Mouse (Mus musculus): ENCODE results near the gene Olfr1167. TPM values are rescaled to one million over a fixed set of nuclear protein-coding genes. Genes with fewer than 3 reads are reported as not detected.
"Not testable (repeated sequence)": the region's sequence is repeated elsewhere in the genome, so short reads cannot be mapped to it uniquely, and the experiment has no call there.

Gene Olfr1167
- polyA plus RNA-seq (2012; rRNA removed), result not detected in 2 replicates

DNA sequence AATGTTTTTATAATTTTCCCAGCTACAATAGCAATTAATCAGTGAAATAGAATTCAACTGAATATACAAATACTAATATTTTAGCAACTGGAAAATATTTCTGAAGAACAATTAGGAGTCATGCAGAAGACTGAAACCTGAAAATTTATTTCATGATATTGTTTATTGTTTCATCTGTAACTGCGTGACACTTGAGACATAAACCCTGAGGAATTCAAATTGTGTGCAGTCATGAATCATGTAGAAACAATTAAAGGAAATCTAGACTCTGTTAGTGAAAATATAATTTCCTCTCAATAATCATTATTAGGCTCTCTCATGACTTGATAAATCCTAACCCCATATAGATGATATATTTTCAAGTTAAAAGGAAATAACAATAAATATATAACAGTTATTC lies at the start of gene Olfr1167:
Gene Olfr1167, minus strand, starts transcription at position 101 of the 400 bp plus-strand sequence.
- not testable (repeated sequence) for H3K27me3 ChIP-seq (ENCODE audit: control insufficient read depth, insufficient read depth, low read length); H3K4me1 ChIP-seq (ENCODE audit: control insufficient read depth, insufficient read depth, low read length); H3K27ac ChIP-seq (ENCODE audit: insufficient read depth, low read length); DNase-seq; H3K4me3 ChIP-seq (replicated peaks; ENCODE audit: insufficient read depth, low read depth, low read length)
- WGBS, result 83% methylated on average over 1 of the region's 1 CpGs

DNA sequence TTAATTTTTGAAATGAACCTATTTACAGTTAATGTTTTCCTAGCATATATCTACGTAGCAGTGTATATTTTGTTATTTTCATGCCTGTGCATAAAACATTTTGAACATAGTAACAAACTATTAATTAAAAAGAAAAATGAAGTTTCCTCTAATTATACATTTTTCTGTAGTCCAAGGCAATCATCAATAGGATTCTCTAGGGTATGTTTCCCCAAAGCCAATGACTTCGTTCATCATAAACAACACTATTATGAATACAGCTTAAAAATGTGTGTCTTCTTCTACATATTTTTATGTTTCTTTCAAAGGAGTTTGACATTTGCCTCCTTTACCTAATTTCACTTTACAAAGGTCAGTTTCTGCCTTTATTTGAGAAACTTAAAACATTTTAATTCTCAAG lies 26.6 kb upstream of the Olfr1167 start, which contains the start of gene Olfr1168:
Gene Olfr1168, plus strand, starts transcription at position 301 of the 400 bp plus-strand sequence.
- no peak for TF ChIP-seq CTCF (IDR thresholded peaks at IDR 0.05; ENCODE audit: borderline replicate concordance, insufficient read depth, low read depth, low read length)
- no peak for TF ChIP-seq POLR2A (IDR thresholded peaks at IDR 0.05; ENCODE audit: borderline replicate concordance, insufficient read depth, low read length)
- H3K4me1 ChIP-seq (ENCODE audit: control insufficient read depth, insufficient read depth, low read length), result no peaks in the 10 kb centered on the region
- H3K27me3 ChIP-seq (ENCODE audit: control insufficient read depth, insufficient read depth, low read length), result no peaks in the 10 kb centered on the region
- no peak for DNase-seq
- H3K4me3 ChIP-seq (replicated peaks; ENCODE audit: insufficient read depth, low read depth, low read length), result no peak within 1 kb of the TSS
- 85% methylated on average over 2 of the region's 2 CpGs for WGBS
- no peak within 1 kb of the TSS for H3K27ac ChIP-seq (ENCODE audit: insufficient read depth, low read length)

DNA sequence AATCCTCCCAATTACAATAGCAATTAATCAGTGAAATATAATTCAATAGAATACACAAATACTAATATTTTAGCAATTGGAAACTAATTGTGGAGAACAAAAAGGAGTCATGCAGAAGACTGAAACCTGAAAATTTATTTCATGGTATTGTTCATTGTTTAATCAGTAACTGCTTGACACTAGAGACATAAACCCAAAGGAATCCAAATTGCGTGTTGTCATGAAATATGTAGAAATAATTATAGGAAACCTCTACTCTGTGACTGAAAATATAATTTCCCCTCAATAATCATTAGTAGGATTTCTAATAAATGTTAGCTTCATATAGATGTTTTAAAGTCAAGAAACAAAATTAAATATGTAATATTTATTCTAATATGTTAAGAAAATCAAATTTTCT lies 26.8 kb downstream of the Olfr1167 start, which contains the start of gene Olfr1166:
Gene Olfr1166, minus strand, starts transcription at position 101 of the 400 bp plus-strand sequence.
- H3K4me1 ChIP-seq (ENCODE audit: control insufficient read depth, insufficient read depth, low read length), result no peaks in the 10 kb centered on the region
- H3K27ac ChIP-seq (ENCODE audit: insufficient read depth, low read length), result no peak within 1 kb of the TSS
- 94% methylated on average over 1 of the region's 1 CpGs for WGBS
- TF ChIP-seq CTCF (IDR thresholded peaks at IDR 0.05; ENCODE audit: borderline replicate concordance, insufficient read depth, low read depth, low read length), result no peak
- no peak for TF ChIP-seq POLR2A (IDR thresholded peaks at IDR 0.05; ENCODE audit: borderline replicate concordance, insufficient read depth, low read length)
- no peaks in the 10 kb centered on the region for H3K27me3 ChIP-seq (ENCODE audit: control insufficient read depth, insufficient read depth, low read length)
- H3K4me3 ChIP-seq (replicated peaks; ENCODE audit: insufficient read depth, low read depth, low read length), result no peak within 1 kb of the TSS
- no peak for DNase-seq

Other genes with a start within 250 kb of the Olfr1167 start
- gene Olfr1155, start 210.1 kb downstream of the Olfr1167 start, polyA plus RNA-seq (2012; rRNA removed), result not detected in 2 replicates
- gene Olfr1156, start 202.1 kb downstream of the Olfr1167 start, polyA plus RNA-seq (2012; rRNA removed), result not detected in 2 replicates
- not detected in 2 replicates for gene Olfr1157, start 186.9 kb downstream of the Olfr1167 start, polyA plus RNA-seq (2012; rRNA removed)
- not detected in 2 replicates for gene Olfr74, start 180.5 kb downstream of the Olfr1167 start, polyA plus RNA-seq (2012; rRNA removed)
- not detected in 2 replicates for gene Olfr1158, start 165.1 kb downstream of the Olfr1167 start, polyA plus RNA-seq (2012; rRNA removed)
- gene Olfr1160, start 146.9 kb downstream of the Olfr1167 start, polyA plus RNA-seq (2012; rRNA removed), result not detected in 2 replicates
- not detected in 2 replicates for gene Olfr1161, start 132.4 kb downstream of the Olfr1167 start, polyA plus RNA-seq (2012; rRNA removed)
- gene Olfr73, start 117.5 kb downstream of the Olfr1167 start, polyA plus RNA-seq (2012; rRNA removed), result not detected in 2 replicates
- gene Olfr1162, start 104.1 kb downstream of the Olfr1167 start, polyA plus RNA-seq (2012; rRNA removed), result not detected in 2 replicates
- gene Olfr1163, start 83.4 kb downstream of the Olfr1167 start, polyA plus RNA-seq (2012; rRNA removed), result not detected in 2 replicates
- gene Olfr1164, start 61.2 kb downstream of the Olfr1167 start, polyA plus RNA-seq (2012; rRNA removed), result not detected in 2 replicates
- gene Olfr1166, start 26.9 kb downstream of the Olfr1167 start, polyA plus RNA-seq (2012; rRNA removed), result not detected in 2 replicates
- not detected in 2 replicates for gene Olfr1168, start 26.7 kb upstream of the Olfr1167 start, polyA plus RNA-seq (2012; rRNA removed)
- gene Olfr1170, start 73.1 kb upstream of the Olfr1167 start, polyA plus RNA-seq (2012; rRNA removed), result not detected in 2 replicates
- not detected in 2 replicates for gene Olfr1173, start 124.7 kb upstream of the Olfr1167 start, polyA plus RNA-seq (2012; rRNA removed)
- gene Olfr1174-ps, start 159.9 kb upstream of the Olfr1167 start, polyA plus RNA-seq (2012; rRNA removed), result not detected in 2 replicates
- not detected in 2 replicates for gene Olfr1175-ps, start 172.0 kb upstream of the Olfr1167 start, polyA plus RNA-seq (2012; rRNA removed)
- not detected in 2 replicates for gene Olfr1176, start 181.5 kb upstream of the Olfr1167 start, polyA plus RNA-seq (2012; rRNA removed)
- not detected in 2 replicates for gene Olfr1177-ps, start 191.3 kb upstream of the Olfr1167 start, polyA plus RNA-seq (2012; rRNA removed)
- gene Olfr1178, start 231.9 kb upstream of the Olfr1167 start, polyA plus RNA-seq (2012; rRNA removed), result not detected in 2 replicates

Measured in cerebellum, adult 2 months (tissue).